Mouse (Mus musculus): ENCODE data around the gene Tagap1.
"Not testable (repeated sequence)": the region's sequence is repeated elsewhere in the genome, so short reads cannot be mapped to it uniquely, and the experiment has no call there.

- not testable (repeated sequence) for TF ChIP-seq CTCF (IDR thresholded peaks at IDR 0.05; ENCODE audit: borderline replicate concordance, control insufficient read depth, extremely low read depth, insufficient read depth, low read length, poor library complexity); POLR2A (IDR thresholded peaks at IDR 0.05; ENCODE audit: control insufficient read depth, extremely low read depth, insufficient read depth, low read length, poor library complexity)
Measured at GRCm38 (mm10) chr17:6948769-6949228, 12.2 kb downstream of the Tagap1 start.
